Mouse (Mus musculus) CD8-positive naive resting alpha-beta T cell, adult 2 months (primary cell): ENCODE measurements around the gene Nsf.
A peak's percentile ranks its signal among the peaks of the same experiment; 100 is the strongest.
"Not testable (repeated sequence)": the region's sequence is repeated elsewhere in the genome, so short reads cannot be mapped to it uniquely, and the experiment has no call there.

Experiments
- DNase-seq, 2 experiments: peaks; one replicate each; pipeline ENCODE4 v3.0.0; 2022; ENCODE audit warnings: low read depth in 2 of 2, low spot score in 2 of 2

Gene Nsf

GRCm38 (mm10) chr11:103953896-103954292 lies at the start of gene Nsf:
Gene Nsf, minus strand, starts transcription at chr11:103954056.
- peak; percentile 54 to 66 for DNase-seq

GRCm38 (mm10) chr11:104003397-104003796 lies 49.5 kb upstream of the Nsf start:
- DNase-seq: no peak

DNA sequence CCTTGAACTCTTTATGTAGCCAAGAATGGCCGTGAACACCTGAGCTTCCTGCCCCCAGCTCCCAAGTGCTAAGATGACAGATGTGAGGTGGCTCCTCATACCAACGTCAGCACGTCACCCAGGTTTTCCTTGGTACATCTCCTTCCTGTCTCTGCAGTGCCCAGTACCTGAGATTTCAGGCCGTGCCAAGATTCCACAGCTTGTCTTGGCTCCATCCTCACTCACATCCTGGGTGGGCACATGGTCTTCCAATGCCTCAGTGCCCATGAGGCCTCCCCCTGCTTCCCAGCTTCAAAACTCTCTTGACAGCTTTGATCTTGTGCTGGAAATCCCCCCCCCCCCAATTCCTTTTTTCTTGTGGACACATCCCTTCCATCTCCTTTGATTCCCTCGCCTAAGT lies 48.3 kb upstream of the Nsf start:
- DNase-seq: no peak

GRCm38 (mm10) chr11:104001395-104001955 lies 47.6 kb upstream of the Nsf start:
- DNase-seq: no peak

GRCm38 (mm10) chr11:104000667-104001394 lies 47.0 kb upstream of the Nsf start:
- DNase-seq: no peak

DNA sequence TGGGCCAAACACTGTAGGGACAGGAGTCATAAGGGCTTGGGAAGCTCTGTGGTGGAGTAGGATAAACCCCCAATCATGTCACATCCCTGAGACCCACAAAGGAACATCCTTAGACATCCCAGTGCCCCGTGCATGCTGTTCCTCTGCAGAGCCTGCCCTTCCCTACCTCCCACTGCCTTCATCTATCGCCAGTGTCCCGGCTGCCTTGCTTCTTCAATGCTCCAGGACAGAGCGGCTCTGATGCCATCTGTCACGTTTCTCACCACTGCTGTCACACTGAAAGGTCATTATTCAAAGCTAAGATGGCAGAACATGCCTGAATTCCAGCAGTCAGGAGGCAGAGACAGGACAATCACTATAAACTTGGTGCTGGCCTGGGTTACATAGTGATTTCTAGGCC lies 44.9 kb upstream of the Nsf start:
- DNase-seq: no peak

DNA sequence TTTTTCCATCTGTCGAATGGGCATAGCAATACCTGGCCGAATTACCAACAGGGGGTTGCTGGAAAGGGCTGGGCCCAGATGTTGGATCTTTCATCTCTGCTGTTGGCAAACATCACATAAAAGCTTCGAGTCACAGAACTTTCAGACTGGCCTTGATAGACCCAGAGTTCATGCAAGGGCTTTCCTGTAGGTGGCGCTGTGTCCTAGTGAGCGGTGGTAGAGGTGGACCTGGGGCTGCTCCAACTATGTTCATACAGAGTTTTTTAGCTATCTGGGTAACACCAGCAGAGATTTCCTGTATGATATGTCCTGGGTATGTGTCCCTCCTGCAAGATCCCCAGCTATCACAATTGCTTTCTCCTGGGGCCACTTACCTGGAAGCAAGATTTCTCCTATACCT lies 43.5 kb upstream of the Nsf start:
- DNase-seq: peak; percentile 16 to 30

DNA sequence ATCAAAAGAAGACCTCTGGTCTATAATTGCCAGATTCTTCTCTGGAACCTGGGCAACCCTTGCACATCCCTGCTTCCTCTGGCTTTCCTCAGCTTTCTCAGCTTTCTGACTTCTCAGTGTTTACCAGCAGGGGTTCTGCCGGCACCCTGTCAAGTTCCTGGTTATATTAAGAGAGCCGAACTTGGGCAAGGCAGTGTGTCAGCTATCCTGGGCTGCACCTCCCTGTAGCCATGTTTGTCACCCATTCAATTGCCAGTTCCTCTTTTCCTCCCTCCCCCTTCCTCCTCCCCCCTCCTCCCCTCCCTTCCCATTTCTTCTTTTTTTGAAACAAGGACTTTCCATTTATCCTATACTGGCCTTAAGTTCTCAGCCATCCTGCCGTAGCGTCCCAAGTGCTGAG lies 38.8 kb upstream of the Nsf start:
- DNase-seq: no peak

DNA sequence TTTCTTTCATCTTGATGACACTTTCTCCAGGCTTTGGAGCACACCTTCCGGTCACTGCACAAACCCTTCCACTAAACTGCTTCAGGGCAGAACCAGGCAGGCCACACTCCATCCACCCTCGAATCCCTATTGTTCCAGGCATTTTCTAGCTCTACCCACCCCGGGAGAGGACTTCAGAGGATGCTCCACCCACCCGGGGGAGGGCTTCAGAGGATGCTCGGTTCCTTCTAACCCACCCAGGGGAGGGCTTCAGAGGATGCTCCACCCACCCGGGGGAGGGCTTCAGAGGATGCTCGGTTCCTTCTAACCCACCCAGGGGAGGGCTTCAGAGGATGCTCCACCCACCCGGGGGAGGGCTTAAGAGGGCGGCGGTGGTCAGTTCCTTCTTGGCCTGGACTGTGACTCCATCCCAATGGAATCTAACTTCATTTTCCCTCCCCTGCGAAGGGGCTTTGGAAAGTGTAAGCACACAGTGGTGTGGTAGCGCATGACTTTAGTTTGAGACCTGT lies 36.2 kb upstream of the Nsf start:
- not testable (repeated sequence) for DNase-seq

DNA sequence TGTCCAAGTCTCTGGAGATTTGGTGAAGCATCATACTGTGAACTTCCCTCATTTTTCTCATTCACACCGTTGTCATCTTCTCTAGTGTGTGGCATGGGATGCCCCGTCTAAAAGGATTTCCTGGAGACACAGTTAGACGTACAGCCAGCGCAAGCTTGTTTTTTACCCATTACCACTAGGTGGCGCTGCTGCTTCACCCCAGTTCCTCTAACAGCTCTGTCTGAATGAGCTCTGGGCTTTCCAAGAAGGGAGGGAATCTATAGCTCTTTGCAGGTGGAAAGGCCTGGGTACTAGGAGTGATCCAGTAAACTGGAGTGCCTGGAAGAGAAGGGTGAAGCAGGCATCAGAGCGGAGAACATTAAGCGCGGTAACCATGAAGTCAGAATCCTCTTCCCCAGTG lies 33.6 kb upstream of the Nsf start:
- DNase-seq: peak; percentile 63 to 69

DNA sequence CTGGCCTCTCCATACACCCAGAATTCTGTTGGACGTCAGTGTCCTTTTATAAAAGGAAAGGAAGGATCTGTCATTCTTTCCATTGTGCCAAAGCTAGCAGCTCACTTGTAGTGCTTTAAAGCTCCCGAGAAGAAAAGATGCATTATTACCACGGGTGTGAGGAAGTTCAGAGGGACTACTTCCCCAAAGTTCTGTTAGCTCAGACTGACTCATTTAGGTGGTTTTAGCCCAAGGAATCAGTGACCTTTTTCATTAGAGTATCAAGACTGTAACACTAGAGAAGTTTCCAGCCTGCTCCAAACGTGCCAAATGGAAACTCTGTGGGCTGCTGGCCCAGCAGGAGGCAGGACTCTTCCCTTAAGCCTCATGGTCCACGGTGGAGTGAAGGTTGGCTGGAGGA lies 30.2 kb upstream of the Nsf start:
- no peak for DNase-seq

DNA sequence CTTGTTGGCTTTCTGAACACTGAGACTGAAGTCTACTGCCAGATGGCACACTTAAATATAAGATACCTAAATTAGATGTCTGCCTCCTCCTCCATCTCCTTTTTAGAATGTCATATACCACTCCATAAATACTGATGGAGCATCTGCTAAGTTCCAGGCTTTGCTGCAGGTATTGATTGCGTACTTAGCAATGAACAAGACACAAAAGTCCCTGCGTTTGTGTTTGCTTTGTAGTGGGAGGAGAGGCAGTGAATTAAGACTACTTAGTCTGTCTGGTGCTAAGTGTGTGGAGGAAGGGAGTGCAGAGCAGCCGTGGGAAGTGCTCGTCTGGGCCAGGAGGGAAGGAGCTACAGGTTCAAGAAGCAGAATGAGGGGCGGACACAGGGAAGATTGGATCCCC lies 28.0 kb upstream of the Nsf start:
- DNase-seq: no peak

- DNase-seq: no peak
Measured at GRCm38 (mm10) chr11:103979381-103979780, 25.5 kb upstream of the Nsf start.

DNA sequence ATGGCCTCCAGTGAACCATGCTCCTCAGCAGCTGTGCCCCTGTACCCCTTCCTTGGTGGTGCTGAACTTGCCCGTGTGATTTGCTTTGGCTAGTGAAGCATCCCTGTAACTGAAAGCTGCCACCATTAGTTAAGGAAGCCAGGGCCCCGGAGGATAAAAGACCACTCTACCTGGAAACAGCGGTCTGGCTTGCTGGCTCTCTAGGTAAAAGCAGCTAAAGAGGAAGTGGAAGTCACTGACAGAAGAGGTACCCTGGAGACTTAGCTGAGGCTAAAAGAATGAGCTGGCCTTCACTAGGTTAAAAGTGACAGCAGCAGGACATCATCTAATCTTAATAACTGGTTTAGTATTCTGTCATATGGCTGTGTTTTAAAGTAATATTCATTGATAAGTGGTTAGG lies 17.0 kb upstream of the Nsf start:
- no peak for DNase-seq

DNA sequence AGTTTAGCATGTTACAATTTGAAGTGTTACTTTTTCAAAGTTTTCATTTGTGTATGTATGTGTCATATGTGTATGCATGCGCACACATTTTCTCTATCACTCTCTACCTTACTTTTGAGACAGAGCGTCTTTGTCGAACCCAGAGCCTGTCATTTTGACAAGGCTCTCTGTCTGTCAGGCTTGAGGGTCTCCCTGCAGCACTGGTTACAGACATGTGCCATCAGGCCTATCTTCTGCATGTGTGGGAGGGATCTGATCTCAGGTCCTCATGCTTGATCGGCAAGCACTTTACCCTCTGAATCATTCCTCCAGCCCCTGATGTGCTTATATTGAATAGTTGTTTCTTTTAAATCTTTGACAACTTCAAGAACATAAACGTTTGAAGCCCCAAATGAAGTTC lies 15.4 kb upstream of the Nsf start:
- no peak for DNase-seq

- DNase-seq: no peak
Measured at GRCm38 (mm10) chr11:103967106-103967735, 13.4 kb upstream of the Nsf start.

GRCm38 (mm10) chr11:103956866-103957265 lies 3.0 kb upstream of the Nsf start:
- DNase-seq: no peak

GRCm38 (mm10) chr11:103953032-103953895 lies 592 bp downstream of the Nsf start:
- peak in 1 of 2 experiments; percentile 26 for DNase-seq

DNA sequence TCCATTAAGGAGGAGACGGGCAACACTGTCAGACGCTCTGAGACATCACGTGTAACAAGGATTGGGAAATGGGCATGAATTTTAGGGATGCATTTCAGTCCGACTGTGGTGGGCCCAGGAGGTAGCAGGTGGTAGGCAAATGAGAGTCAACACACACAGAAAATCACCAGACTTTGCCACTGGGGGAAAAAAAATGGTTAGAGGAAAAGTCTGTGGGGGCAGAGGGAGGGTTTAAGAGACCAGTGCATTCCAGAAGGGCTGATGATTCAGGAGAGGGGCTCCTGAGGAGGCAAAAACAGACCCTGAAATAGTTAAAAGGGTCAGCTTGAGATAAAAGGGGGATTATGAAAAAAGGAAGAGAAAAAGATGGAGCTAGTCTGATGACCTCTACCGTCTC lies 1.2 kb downstream of the Nsf start:
- no peak for DNase-seq

GRCm38 (mm10) chr11:103951106-103951505 lies 2.8 kb downstream of the Nsf start:
- DNase-seq: no peak

GRCm38 (mm10) chr11:103948952-103949351 lies 4.9 kb downstream of the Nsf start:
- DNase-seq: no peak
